Mouse (Mus musculus): Measurements from ENCODE around the gene Clic6.

DNA sequence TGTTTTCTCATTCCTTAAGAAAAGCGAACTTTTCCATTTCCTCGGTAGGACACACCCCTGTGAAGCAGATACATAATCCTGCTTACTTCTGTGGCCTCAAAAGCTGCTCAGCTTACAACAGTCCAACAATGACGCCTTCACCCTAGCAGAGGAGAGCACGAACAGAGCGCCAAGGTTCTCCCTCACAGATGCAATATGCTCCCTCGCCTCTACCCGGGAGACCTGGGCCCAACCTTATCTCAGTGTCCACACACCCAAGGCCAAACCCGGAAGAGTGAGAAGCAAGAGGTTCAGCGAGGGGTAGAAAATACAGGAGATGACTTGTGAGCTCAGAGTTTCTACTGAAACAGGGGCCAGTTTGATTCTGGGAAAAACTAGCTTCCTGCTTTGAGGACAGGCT, 3.8 kb downstream of the Clic6 start:
- no peak for TF ChIP-seq POLR2A (IDR thresholded peaks at IDR 0.05; ENCODE audit: low read depth, low read length)
- no peak for TF ChIP-seq CTCF (IDR thresholded peaks at IDR 0.05; ENCODE audit: extremely low read depth, insufficient read depth, insufficient read length, insufficient replicate concordance)
